Mouse (Mus musculus): ENCODE results near the gene Trir.

- TF ChIP-seq CTCF (IDR thresholded peaks at IDR 0.05; ENCODE audit: low read depth, low read length) (no peak), POLR2A (IDR thresholded peaks at IDR 0.05; ENCODE audit: extremely low read depth, insufficient read depth, low read length) (no peak)
Measured at GRCm38 (mm10) chr8:84986379-84986945, 40.2 kb upstream of the Trir start.
